Mouse (Mus musculus): Measurements from ENCODE around the gene Tbcd.
"Not testable (repeated sequence)": the region's sequence is repeated elsewhere in the genome, so short reads cannot be mapped to it uniquely, and the experiment has no call there.

GRCm38 (mm10) chr11:121660604-121661003, 208.9 kb downstream of the Tbcd start:
- not testable (repeated sequence) for TF ChIP-seq POLR2A, CTCF (IDR thresholded peaks at IDR 0.05; ENCODE audit: insufficient read depth, low read depth, low read length)
